Mouse (Mus musculus) ES-Bruce4 (cell line): ENCODE data around the gene Plcb1. TPM values are rescaled to one million over a fixed set of nuclear protein-coding genes. Genes with fewer than 3 reads are reported as not detected.

Experiments
- H3K27ac ChIP-seq: 2 replicates; pipeline ENCODE4 v1.5.1; 2012; ENCODE audit warnings: low read length, inconsistent platforms; ENCODE audit not compliant: insufficient read depth
- H3K27me3 ChIP-seq: 2 replicates; pipeline ENCODE4 v1.6.1; 2012; ENCODE audit warnings: mild to moderate bottlenecking, low read length, inconsistent platforms; ENCODE audit not compliant: control insufficient read depth, poor library complexity, insufficient read depth, severe bottlenecking
- H3K36me3 ChIP-seq: 2 replicates; pipeline ENCODE4 v1.6.1; 2012; ENCODE audit warnings: inconsistent platforms, mild to moderate bottlenecking, low read length, moderate library complexity; ENCODE audit not compliant: control insufficient read depth, poor library complexity, insufficient read depth, severe bottlenecking
- H3K4me1 ChIP-seq: one replicate; pipeline ENCODE4 v1.8.1; 2011; ENCODE audit warnings: low read length; ENCODE audit not compliant: control insufficient read depth, insufficient read depth
- H3K4me3 ChIP-seq: 2 replicates; pipeline ENCODE4 v1.5.1; 2011; ENCODE audit warnings: low read depth, mild to moderate bottlenecking, low read length
- H3K9ac ChIP-seq: 2 replicates; pipeline ENCODE4 v1.6.1; 2012; ENCODE audit warnings: low read depth, mild to moderate bottlenecking, inconsistent platforms; ENCODE audit not compliant: poor library complexity, severe bottlenecking
- H3K9me3 ChIP-seq: replicated peaks from 2 replicates; pipeline ENCODE4 v1.6.1; 2012; ENCODE audit warnings: mild to moderate bottlenecking, low read length, inconsistent platforms; ENCODE audit not compliant: control insufficient read depth, poor library complexity, insufficient read depth, severe bottlenecking
- CTCF ChIP-seq: IDR thresholded peaks from one replicate; pipeline ENCODE4 v1.8.1; 2011; ENCODE audit warnings: low read depth, low read length
- EP300 ChIP-seq: IDR thresholded peaks from 2 replicates; pipeline ENCODE4 v1.6.1; 2011; ENCODE audit warnings: low read depth, low read length; ENCODE audit not compliant: insufficient read depth
- POLR2A ChIP-seq: IDR thresholded peaks from one replicate; pipeline ENCODE4 v1.8.1; 2011; ENCODE audit warnings: low read length; ENCODE audit not compliant: insufficient read depth
- polyA plus RNA-seq: library from polyadenylated mRNA; stranded (reverse); fragments of >200 nt; gene quantifications from 2 replicates; pipeline ENCODE4 v1.2.4, GENCODE M21; 2011; ENCODE audit warnings: low read depth; ENCODE audit not compliant: missing spikeins, insufficient read depth, insufficient read length

Plcb1 gene
- polyA plus RNA-seq, 1 experiment, result 0.19 TPM

- TF ChIP-seq POLR2A (no peak), EP300 (no peak), CTCF (no peak)
- H3K36me3 ChIP-seq, result no peaks in the 10 kb centered on the region
- H3K9ac ChIP-seq, result no peak overlapping the region
- no peak overlapping the region for H3K27ac ChIP-seq
- no peaks in the 10 kb centered on the region for H3K27me3 ChIP-seq
- no peaks in the 10 kb centered on the region for H3K9me3 ChIP-seq
- H3K4me1 ChIP-seq, result no peaks in the 10 kb centered on the region
- H3K4me3 ChIP-seq, result no peak overlapping the region
Measured at GRCm38 (mm10) chr2:135249925-135250324, 464.1 kb downstream of the Plcb1 start.

- Histone ChIP-seq H3K9ac (no peak overlapping the region), H3K27me3 (no peaks in the 10 kb centered on the region), H3K4me1 (no peaks in the 10 kb centered on the region), H3K4me3 (no peak overlapping the region), H3K27ac (no peak overlapping the region), H3K9me3 (no peaks in the 10 kb centered on the region), H3K36me3 (no peaks in the 10 kb centered on the region)
- TF ChIP-seq EP300 (no peak), POLR2A (no peak)
Measured at GRCm38 (mm10) chr2:135251821-135252315, 466.0 kb downstream of the Plcb1 start.

DNA sequence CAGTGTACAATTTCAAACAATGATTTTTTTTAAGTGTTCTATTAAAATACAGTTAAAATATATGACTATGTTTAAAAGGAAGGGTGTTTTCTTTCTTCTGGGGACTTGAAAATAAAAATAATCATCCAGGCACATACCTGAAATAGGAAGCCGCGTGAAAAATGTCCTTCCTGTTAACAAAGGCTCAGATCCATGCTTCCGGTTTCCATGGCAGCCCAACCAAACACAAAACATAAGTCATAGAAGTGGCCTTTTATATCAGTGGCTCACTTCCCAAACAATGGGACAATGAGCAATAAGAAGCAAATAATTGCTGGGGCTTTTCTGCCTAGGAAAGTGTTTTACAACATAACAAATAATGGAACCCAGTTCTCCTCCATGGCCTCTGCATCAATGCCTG, 473.3 kb downstream of the Plcb1 start:
- H3K4me3 ChIP-seq, result no peak overlapping the region
- TF ChIP-seq CTCF (no peak), EP300 (no peak), POLR2A (no peak)
- H3K36me3 ChIP-seq, result no peaks in the 10 kb centered on the region
- no peak overlapping the region for H3K9ac ChIP-seq
- H3K9me3 ChIP-seq, result no peaks in the 10 kb centered on the region
- H3K4me1 ChIP-seq, result no peaks in the 10 kb centered on the region
- no peaks in the 10 kb centered on the region for H3K27me3 ChIP-seq
- H3K27ac ChIP-seq, result no peak overlapping the region

GRCm38 (mm10) chr2:135263943-135264342, 478.1 kb downstream of the Plcb1 start:
- TF ChIP-seq CTCF (no peak), EP300 (no peak), POLR2A (no peak)

GRCm38 (mm10) chr2:135274949-135275348, 489.1 kb downstream of the Plcb1 start:
- Histone ChIP-seq H3K9ac (no peak overlapping the region), H3K36me3 (no peaks in the 10 kb centered on the region), H3K9me3 (no peaks in the 10 kb centered on the region), H3K27ac (no peak overlapping the region), H3K27me3 (no peaks in the 10 kb centered on the region), H3K4me1 (no peaks in the 10 kb centered on the region), H3K4me3 (no peak overlapping the region)
- TF ChIP-seq CTCF (no peak), EP300 (no peak), POLR2A (no peak)

More at GRCm38 (mm10) chr2:135263943-135264342, 478.1 kb downstream of the Plcb1 start:
- H3K27ac ChIP-seq, result no peak overlapping the region
- H3K9me3 ChIP-seq, result no peaks in the 10 kb centered on the region
- H3K4me1 ChIP-seq, result no peaks in the 10 kb centered on the region
- H3K4me3 ChIP-seq, result no peak overlapping the region
- no peaks in the 10 kb centered on the region for H3K27me3 ChIP-seq
- H3K36me3 ChIP-seq, result no peaks in the 10 kb centered on the region
- no peak overlapping the region for H3K9ac ChIP-seq

DNA sequence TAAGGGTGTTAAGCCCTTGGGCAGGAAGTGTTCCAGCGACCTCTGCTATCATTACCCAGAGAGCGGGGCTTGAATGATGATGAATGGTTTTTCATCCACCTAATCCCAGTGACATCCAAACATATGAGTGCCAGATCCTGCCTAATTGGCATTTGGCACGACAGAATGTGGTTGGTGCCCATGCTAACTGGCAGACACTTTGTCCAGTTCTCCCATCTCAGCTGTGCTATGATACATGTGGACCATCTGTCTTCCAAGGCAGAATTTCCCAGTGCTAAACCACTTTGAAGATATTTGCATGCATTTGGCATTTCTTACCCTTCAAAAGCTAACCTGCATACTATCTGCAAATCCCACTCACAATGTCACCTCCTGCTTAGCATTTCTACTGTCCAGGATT, 492.6 kb downstream of the Plcb1 start:
- Histone ChIP-seq H3K4me3 (no peak overlapping the region), H3K9me3 (no peaks in the 10 kb centered on the region), H3K36me3 (no peaks in the 10 kb centered on the region), H3K4me1 (no peaks in the 10 kb centered on the region), H3K27me3 (no peaks in the 10 kb centered on the region), H3K27ac (no peak overlapping the region), H3K9ac (no peak overlapping the region)
- no peak for TF ChIP-seq POLR2A
- TF ChIP-seq EP300, result no peak

DNA sequence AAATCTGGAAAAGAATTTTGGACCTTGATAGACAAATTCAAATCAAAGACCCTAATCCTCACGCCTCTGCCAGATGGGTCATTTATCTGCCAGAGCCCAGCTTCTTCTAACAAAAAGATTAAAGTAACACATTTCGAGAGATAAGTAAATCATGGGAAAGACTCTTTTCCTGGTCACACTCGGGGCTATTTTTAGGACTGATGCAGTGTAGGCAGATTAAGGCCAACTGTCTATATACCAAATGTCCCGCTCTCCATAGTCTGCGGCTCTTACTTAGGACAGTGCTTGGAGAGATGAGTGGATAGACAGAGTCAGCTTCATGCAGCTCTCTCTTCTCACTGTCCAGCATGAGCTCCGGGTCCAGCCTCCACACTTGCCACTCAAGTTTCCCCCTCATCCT, 493.2 kb downstream of the Plcb1 start:
- H3K27me3 ChIP-seq, result no peaks in the 10 kb centered on the region
- no peak overlapping the region for H3K4me3 ChIP-seq
- H3K4me1 ChIP-seq, result no peaks in the 10 kb centered on the region
- H3K27ac ChIP-seq, result no peak overlapping the region
- H3K9me3 ChIP-seq, result no peaks in the 10 kb centered on the region
- TF ChIP-seq POLR2A, result no peak
- TF ChIP-seq CTCF, result no peak
- no peak for TF ChIP-seq EP300
- no peak overlapping the region for H3K9ac ChIP-seq
- no peaks in the 10 kb centered on the region for H3K36me3 ChIP-seq
